Mouse (Mus musculus) intestine, postnatal 0 days (tissue): ENCODE measurements around the gene 1500009C09Rik. TPM values are rescaled to one million over a fixed set of nuclear protein-coding genes. Genes with fewer than 3 reads are reported as not detected.

Experiments
- ATAC-seq: fragments of 200-750 bp; cut with Nextera tagmentation; 2 replicates; pipeline ENCODE4 v1.8.0; 2017; ENCODE audit warnings: mild to moderate bottlenecking, moderate TSS enrichment, moderate library complexity
- H3K27ac ChIP-seq: fragments of 300-500 bp; sonication (generic); 2 replicates; pipeline ENCODE4 v1.5.1; 2014; ENCODE audit warnings: mild to moderate bottlenecking, low read depth, low read length, moderate library complexity
- H3K27me3 ChIP-seq: fragments of 300-500 bp; sonication (generic); replicated peaks from 2 replicates; pipeline ENCODE4 v1.6.1; 2014; ENCODE audit warnings: low read length, mixed read lengths; ENCODE audit not compliant: control insufficient read depth, insufficient read depth
- H3K36me3 ChIP-seq: fragments of 300-500 bp; sonication (generic); 2 replicates; pipeline ENCODE4 v1.6.1; 2014; ENCODE audit warnings: mild to moderate bottlenecking, moderate library complexity; ENCODE audit not compliant: control insufficient read depth, insufficient read depth
- H3K4me1 ChIP-seq: fragments of 300-500 bp; sonication (generic); replicated peaks from 2 replicates; pipeline ENCODE4 v1.6.1; 2014; ENCODE audit warnings: antibody characterized with exemption, low read length, mixed read lengths; ENCODE audit not compliant: control insufficient read depth, insufficient read depth
- H3K4me2 ChIP-seq: fragments of 300-500 bp; sonication (generic); replicated peaks from 2 replicates; pipeline ENCODE4 v1.6.1; 2014; ENCODE audit warnings: low read depth, mild to moderate bottlenecking, moderate library complexity
- H3K4me3 ChIP-seq: fragments of 300-500 bp; sonication (generic); 2 replicates; pipeline ENCODE4 v1.5.1; 2014; ENCODE audit warnings: low read depth, low read length
- H3K9ac ChIP-seq: fragments of 300-500 bp; sonication (generic); 2 replicates; pipeline ENCODE4 v1.6.1; 2014; ENCODE audit warnings: mild to moderate bottlenecking, low read depth, low read length
- H3K9me3 ChIP-seq: fragments of 300-500 bp; sonication (generic); 2 replicates; pipeline ENCODE4 v1.6.1; 2016; ENCODE audit warnings: mixed run types; ENCODE audit not compliant: control insufficient read depth
- CTCF ChIP-seq: sonication (generic); IDR thresholded peaks from 2 replicates; pipeline ENCODE4 v1.5.1; 2016; ENCODE audit warnings: low read depth, mild to moderate bottlenecking, control low read depth, antibody characterized with exemption, moderate library complexity
- whole genome bisulfite sequencing: fragments of 180-500 bp; shearing (Covaris S2); extraction: QIAGEN DNeasy Blood & Tissue Kit; methylation state at CpG from one replicate; pipeline ENCODE4 v1.1.7; 2014; 5-methylcytosine and 5-hydroxymethylcytosine counted together
- polyA plus RNA-seq: library from polyadenylated mRNA; unstranded; fragments of >200 nt; fragmentation: Nextera tagmentation; extraction: Ambion mirVana; gene quantifications from 2 replicates; pipeline ENCODE4 v1.2.1, GENCODE M21; 2015

Gene 1500009C09Rik
- polyA plus RNA-seq, 1 experiment from 2014 or later: not detected

DNA sequence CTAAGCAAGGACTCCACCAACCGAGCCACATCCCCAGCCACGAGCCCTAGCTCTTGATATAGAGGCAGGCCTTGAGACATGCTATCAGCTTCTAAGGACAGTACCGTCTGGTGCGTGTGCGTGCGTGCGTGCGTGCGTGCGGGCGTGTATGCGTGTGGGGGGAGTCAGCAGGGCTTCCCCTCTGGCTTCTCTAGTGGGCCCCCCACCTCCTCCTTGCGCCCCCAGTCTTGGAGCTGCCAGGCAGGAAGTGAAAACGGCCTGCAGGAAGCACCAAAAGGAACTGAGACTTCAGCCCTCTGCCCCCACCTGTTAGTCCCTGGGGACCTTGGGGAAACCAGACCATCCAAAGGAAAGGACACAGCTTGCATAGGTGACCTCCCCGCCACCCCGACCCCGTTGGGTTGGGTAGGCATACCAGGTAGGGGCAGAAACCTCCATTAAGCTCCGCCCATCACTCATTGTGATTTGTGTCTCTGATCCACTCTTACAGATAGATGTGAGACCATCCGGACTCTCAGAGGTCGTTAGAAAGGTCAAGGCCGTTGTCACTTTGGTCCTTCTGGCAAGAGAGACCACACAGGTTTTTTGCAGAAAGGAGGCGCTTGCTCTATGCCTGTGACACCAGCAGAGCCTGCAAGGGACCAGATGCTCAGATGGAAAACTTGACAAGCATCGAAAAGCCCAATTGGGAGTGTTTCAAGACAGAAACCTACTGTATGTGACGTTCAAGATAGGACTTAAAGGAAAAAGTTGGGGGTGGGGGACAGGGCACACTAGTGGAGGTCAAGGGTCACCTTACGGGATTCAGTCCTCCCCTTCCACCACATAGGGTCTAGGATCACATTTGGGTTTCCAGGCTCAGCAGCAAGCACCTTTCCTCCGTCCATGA, 33.2 kb upstream of the 1500009C09Rik start:
- H3K36me3 ChIP-seq: no peaks in the 10 kb centered on the region

DNA sequence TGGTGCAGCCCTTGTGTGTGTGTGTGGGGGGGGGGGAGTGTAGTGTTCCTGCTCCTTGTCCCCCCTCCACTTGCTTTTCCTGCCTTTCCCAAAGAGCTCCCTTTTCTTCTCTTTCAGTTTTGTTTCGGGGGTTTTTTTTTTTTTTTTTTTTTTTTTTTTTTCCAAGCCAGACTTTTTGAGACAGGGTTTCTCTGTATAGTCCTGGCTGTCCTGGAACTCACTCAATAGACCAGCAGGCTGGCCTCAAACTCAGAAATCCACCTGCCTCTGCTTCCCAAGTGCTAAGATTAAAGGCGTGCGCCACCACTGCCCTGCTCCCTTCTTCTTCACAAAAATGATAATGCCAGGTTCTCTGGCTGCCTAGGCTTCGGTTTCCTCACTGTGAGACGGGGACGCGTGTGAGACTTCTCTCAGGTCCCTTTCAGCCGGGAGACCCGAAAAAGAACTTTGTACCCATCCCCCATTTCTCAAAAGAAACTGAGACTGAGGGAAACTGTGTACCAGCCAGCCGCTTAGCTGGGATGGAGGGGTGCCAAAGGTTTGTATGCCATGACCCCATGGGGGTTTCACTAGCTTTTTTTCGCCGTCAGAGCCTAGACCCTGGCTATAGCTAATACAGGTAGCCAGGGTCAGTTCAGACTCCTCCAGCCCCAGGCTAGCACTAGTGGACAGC, 32.1 kb upstream of the 1500009C09Rik start:
- Histone ChIP-seq H3K9ac (no peak overlapping the region), H3K9me3 (no peaks in the 10 kb centered on the region), H3K4me3 (no peak overlapping the region), H3K27ac (no peak overlapping the region), H3K4me2 (no peak overlapping the region), H3K4me1 (no peaks in the 10 kb centered on the region), H3K27me3 (peaks cover 45% of the 10 kb centered on the region), H3K36me3 (no peaks in the 10 kb centered on the region)
- WGBS: 70% methylated on average over 12 of the region's 12 CpGs
- ATAC-seq: no peak
- TF ChIP-seq CTCF: no peak

More for the DNA sequence above, 33.2 kb upstream of the 1500009C09Rik start:
- WGBS: 75% methylated on average over 26 of the region's 26 CpGs
- H3K4me3 ChIP-seq: no peak overlapping the region
- ATAC-seq: no peak
- no peaks in the 10 kb centered on the region for H3K4me1 ChIP-seq
- peaks cover 43% of the 10 kb centered on the region for H3K27me3 ChIP-seq
- H3K27ac ChIP-seq: no peak overlapping the region
- TF ChIP-seq CTCF: no peak
- H3K9ac ChIP-seq: no peak overlapping the region
- H3K4me2 ChIP-seq: no peak overlapping the region
- no peaks in the 10 kb centered on the region for H3K9me3 ChIP-seq

DNA sequence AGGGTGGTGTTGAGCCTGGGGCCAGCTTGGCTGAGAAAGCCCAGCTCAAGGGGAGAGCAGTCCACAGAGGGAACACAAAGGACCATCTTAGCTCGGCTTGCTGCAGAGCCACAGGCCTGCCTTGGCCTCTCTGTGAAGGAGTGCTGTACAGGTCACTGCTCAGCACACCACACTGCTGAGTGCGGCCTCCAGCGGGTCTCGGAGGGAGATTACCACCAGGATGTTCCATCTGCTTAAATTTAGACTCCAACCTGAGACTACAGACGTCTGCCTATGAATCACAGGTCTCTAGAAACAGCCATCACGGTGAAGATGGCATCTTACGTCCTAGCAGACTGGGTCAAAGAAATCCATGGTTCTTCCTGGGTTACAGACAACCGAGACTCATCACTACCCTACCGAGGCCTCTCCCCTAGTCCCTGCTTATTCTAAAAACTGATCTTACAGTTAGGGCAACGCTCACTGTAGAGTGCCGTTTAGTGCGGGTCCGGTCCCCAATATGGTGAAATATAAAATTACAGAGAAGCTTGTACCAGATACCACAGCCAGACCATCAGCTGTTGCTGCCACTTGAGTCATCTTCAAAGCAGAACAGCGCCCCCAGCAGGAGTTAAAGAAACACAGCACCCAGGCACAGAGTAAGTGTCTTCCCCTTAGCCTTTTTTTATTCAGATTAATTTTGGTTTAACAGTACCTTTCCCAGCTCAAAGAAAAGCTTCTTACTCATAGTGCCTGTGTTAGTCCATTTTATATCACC, 30.9 kb upstream of the 1500009C09Rik start:
- Histone ChIP-seq H3K4me1 (no peaks in the 10 kb centered on the region), H3K27ac (no peak overlapping the region), H3K4me2 (no peak overlapping the region), H3K9ac (no peak overlapping the region), H3K27me3 (peaks cover 43% of the 10 kb centered on the region), H3K36me3 (no peaks in the 10 kb centered on the region), H3K4me3 (no peak overlapping the region), H3K9me3 (no peaks in the 10 kb centered on the region)
- WGBS: 76% methylated on average over 14 of the region's 14 CpGs
- ATAC-seq: no peak
- no peak for TF ChIP-seq CTCF

DNA sequence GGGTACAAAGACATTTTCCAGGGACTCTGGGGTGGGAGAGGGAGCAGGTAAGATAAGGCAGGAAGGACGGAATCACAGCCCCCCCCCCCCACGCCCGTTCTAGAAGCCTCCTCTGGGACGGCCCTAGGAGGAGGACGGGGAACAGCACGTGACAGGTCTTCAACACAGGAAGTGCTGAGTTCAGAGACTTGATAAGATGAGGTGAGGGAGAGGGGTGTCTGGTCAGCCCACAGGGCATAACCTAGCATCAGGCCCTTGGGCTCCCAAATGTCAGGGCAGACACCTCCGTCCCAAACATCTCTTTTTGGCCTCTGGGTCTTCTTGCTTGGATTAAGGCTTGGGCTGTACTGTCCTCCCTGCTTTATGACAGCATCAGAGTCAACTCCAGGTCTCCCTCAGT, 28.9 kb upstream of the 1500009C09Rik start:
- Histone ChIP-seq H3K27ac (no peak overlapping the region), H3K4me2 (no peak overlapping the region), H3K27me3 (peaks cover 33% of the 10 kb centered on the region; the same call in 1 of the 2 replicates), H3K4me3 (no peak overlapping the region), H3K4me1 (no peaks in the 10 kb centered on the region), H3K9me3 (no peaks in the 10 kb centered on the region), H3K36me3 (no peaks in the 10 kb centered on the region), H3K9ac (no peak overlapping the region)
- WGBS: 41% methylated on average over 7 of the region's 7 CpGs
- TF ChIP-seq CTCF: no peak
- ATAC-seq: no peak

DNA sequence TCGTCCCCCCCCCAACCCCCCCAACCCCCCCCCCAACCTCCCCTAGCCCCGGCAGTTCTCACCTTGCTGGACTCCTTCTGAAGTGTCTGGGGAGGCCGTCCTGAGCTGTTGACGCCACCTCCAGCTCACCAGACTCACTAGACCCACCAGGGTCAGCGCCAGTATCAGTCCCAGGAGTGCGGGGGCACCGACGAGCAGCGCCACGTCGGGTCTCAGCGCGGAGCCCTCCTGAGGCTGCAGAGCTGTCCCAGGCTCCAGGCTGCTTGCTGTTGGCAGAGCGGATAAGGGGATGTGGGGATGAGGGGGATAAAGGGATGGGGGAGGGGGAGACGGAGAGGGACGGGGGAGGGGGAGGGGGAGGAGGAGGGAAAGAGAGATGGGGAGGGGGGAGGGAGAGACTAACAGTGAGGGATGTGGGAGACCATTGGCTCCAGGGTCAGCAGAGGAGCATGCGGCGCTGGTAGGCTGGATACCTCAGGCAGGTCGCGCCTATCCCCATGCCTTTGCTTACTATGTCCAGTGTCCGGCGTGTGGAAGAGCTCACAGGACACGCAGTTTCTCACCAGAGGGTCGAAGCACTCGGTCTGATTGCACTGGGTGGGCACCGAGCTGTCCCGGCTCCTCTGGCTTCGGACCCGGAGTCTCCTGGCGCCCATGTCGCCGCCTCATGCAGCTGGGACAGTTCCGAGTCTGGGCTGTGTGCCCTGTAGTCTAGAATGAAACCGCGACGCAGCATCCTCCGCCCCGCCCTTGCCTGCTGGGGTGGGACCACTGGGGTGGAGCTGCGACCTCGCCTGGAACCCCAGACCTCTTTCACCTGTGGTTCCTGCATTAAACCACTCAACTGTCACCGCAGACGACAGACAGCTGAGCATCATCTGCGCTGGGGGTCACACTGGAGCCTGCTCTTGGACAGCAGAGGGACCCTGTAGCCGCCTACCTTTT, 28.3 kb upstream of the 1500009C09Rik start, which contains the start of gene Tnfrsf13c:
Gene Tnfrsf13c, minus strand, starts transcription at position 713 of the 945 bp plus-strand sequence.
- 2% methylated on average over 43 of the region's 44 CpGs for WGBS
- H3K4me3 ChIP-seq: peak within 1 kb of the TSS; percentile 29
- TF ChIP-seq CTCF: no peak
- H3K9ac ChIP-seq: no peak within 1 kb of the TSS
- H3K4me2 ChIP-seq: peak within 1 kb of the TSS; percentile 59
- peaks cover 29% of the 10 kb centered on the region; the same call in 1 of the 2 replicates for H3K27me3 ChIP-seq
- no peak for ATAC-seq
- H3K36me3 ChIP-seq: no peaks in the 10 kb centered on the region
- no peak within 1 kb of the TSS for H3K27ac ChIP-seq
- H3K4me1 ChIP-seq: no peaks in the 10 kb centered on the region
- H3K9me3 ChIP-seq: no peaks in the 10 kb centered on the region
